Mouse (Mus musculus): ENCODE results near the gene Tmem119.
"Not testable (repeated sequence)": the region's sequence is repeated elsewhere in the genome, so short reads cannot be mapped to it uniquely, and the experiment has no call there.

The Tmem119 gene

GRCm38 (mm10) chr5:113815638-113816152 lies 15.4 kb upstream of the Tmem119 start:
- peak; percentile 53 to 83 for DNase-seq

- DNase-seq, result no peak
Observed at GRCm38 (mm10) chr5:113815041-113815389, 14.7 kb upstream of the Tmem119 start.

DNA sequence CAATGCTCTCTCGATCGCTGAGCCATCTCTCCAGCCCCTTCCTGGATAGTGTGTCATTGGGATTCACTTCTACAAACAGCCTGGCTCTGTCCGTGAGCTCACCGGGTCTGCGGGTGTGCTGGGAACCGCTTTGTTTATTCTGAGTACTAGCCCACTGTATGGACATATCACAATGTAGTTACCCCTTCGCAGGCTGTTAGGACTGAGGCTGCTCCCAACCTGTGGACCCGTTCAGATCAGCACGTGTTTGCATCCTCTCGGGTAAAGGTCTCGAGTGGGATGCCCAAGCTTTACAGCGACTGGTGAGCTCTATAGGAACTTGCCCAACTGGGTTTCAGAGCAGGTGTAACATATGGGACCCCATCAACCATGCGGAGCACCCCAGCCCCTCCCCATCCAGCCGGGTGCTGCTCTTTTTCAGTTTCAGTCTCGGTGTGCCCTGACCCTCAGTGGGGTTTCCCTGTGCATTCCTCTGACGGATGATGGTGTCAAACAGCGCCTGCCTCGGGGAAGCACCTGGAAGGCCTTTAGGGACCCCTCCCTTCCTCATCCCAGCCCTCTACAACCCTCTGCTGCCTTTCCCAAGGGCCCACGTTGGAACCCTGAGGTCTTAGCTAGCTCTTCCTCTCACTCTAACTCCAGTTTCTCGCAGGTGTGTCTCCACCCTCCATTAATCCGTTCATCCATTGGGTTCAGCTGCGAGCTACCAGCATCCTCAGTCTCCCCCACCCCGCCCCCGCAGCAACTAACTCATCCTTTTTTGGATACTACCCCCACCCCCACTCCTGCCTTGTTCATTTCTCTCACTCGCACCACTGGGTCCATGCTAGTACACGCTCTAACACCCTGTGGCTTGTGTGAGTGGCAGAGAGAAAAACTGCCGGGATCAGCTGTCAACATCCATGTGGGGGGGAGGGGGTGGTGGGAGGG lies 14.1 kb upstream of the Tmem119 start:
- no peak for DNase-seq

DNA sequence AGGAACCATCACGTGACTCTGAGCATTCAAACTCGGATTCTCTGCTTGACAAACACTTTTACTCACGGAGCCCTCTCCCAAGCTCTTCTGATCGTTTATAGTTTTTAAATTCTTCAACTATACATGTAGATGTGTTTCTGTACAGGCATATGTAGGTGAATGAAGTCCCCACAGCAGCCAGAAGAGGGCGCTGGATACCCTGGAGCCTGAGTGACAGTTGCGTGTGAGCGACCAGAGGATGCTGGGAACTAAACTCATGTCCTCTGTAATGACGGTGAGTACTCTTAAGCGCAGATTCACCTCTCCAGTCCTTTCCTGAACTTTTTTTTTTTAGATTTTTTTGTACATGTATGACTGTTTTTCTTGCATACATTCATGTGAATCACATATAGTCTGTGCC lies 13.3 kb upstream of the Tmem119 start:
- no peak for DNase-seq

- no peak for DNase-seq
Observed at GRCm38 (mm10) chr5:113812638-113813037, 12.3 kb upstream of the Tmem119 start.

- DNase-seq, result not testable (repeated sequence)
Observed at GRCm38 (mm10) chr5:113811824-113812420, 11.6 kb upstream of the Tmem119 start.

- no peak for DNase-seq
Observed at GRCm38 (mm10) chr5:113810111-113810510, 9.8 kb upstream of the Tmem119 start.

GRCm38 (mm10) chr5:113808177-113808576 lies 7.9 kb upstream of the Tmem119 start:
- no peak for DNase-seq

GRCm38 (mm10) chr5:113807712-113808111 lies 7.4 kb upstream of the Tmem119 start:
- DNase-seq, result no peak

DNA sequence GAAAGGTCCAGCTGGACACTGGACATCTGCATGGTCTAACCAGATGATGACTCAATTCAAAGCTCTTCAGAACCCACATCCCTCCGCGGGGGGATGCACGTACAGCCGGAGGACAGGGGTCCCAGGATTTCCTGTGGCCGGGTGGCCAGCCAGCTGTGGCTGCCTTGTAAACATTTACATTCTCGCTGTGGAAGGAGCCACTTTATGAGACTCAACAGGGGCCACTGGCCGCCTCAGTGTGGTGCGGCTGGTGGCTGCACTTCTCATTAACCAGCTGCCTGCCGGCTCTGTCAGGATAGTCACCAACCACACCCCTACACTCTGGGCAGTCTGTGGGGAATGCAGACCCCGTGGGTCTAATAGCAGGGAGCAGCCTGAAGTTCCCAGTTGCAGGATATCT lies 6.1 kb upstream of the Tmem119 start:
- DNase-seq, result no peak

DNA sequence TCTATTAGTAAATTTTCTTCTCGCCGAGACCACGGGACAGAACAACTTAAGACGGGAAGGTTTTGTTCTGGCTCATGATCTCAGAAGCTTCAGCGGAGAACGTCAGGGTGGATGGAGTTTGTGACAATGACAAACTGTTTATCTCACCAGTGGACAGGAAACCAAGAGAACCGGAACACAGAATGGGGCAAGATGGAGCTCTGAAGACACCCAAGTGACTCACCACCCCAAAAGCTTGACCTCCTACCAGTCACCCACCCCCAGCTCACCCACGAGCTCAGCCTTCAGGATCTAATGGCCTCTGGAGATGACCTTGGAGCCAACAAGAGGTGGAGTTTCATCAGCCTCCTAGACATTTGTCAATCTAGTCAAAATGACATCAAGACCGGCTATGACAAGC lies 5.0 kb upstream of the Tmem119 start:
- no peak for DNase-seq

DNA sequence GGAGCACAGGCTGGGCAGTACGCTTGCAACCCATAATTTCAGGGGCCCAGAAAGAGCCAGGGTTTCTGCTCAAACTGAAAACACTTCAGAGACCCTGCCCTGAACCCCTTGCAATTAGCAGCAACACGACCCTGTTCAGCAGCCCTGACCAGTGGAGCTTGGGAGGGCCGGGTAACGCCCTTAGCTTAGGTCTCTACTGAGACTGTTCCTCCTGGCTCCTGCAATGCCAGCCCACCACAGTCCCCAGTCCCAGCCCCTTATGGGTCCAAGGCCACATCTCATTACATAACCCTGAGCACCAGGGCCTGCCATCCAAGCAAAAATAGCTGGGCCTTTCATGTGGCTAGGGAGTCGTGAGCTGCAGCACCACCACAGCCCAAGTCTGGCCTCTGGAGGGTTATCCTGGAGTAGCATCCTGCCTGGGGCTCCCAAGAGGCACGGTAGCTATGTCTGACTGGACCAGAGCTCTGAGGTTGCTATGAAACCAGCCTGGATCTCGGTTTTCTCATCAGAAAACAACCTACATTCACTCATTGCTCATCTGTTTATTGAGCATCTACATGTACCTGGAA lies 4.2 kb upstream of the Tmem119 start:
- DNase-seq, result no peak

DNA sequence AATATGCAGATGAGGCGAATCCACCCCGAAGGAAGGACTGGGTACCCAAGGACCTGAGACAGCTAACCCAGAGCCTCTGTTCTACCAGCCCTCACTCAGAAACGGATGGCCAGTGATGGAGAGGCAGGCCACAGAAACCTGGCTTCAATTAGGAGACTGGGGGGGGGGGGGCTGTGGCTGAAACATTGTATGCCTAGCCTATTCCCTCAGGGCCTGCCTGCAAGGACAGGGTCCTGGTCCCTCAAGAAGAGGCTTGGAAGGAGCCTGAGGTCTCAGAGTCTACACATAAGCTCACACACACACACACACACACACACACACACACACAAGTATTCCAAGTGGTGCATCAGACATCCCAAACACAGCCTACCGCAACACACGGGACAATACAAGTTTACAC lies 625 bp downstream of the Tmem119 start:
- DNase-seq, result no peak

GRCm38 (mm10) chr5:113798525-113798924 lies 1.8 kb downstream of the Tmem119 start:
- no peak for DNase-seq

DNA sequence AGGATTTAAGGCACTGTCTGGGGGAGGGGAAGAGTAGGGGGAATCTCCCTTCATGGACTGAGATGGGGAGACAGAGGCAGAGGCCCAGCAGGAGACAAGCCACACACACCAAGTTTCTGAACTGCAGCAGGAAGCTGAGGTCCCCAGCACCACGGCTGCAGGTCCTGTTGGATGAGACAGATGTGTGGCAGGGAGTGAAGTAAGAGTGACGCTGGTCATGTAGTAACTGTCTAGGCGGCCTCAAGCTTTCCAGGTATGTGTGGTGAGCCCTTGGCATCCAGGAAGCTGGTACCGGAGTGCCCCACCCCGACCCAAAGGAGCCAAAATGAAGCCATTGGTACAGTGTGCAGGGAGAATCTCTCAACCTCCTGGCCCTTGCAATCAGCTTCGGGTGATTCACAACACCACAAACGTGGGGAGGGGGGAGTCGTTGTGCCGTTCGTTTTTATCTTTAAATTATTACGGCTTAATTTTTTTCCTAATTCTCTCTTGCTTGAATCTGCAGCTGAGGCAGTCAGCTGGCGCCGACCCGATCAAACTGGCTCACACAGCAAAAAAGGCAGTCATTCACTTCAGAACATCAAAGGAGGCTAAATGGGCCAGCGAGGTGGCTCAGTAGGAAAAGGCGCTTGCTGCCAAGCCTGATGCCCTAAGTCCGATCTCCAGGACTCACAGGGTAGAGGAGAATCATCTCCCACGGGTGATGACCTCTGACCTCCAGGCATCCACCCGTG lies 3.0 kb downstream of the Tmem119 start:
- no peak for DNase-seq

- no peak for DNase-seq
Observed at GRCm38 (mm10) chr5:113796401-113797148, 3.7 kb downstream of the Tmem119 start.

- no peak for DNase-seq
Observed at GRCm38 (mm10) chr5:113791197-113792095, 8.9 kb downstream of the Tmem119 start.

- no peak for DNase-seq
Observed at GRCm38 (mm10) chr5:113790453-113791196, 9.7 kb downstream of the Tmem119 start.

GRCm38 (mm10) chr5:113789075-113789788 lies 11.1 kb downstream of the Tmem119 start:
- no peak for DNase-seq

DNA sequence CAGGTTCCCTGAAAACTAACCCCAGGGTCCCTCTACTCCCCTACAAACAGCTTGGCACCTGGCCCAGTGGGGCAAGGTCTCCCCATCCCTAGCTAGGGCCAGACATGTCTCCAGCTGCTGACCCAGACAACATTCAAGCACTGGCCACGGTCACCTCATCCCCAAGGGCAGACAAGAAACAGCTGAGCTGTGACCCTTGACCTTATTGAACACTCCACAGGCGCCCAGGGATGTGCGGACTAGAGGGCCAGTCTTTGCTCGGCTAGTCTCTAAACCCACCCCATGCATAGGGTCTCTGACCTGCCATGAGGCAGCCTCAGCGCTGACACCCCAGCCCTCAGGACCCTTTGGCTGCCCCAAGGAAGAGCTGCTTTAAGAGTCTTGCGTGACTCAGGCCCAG lies 11.7 kb downstream of the Tmem119 start:
- no peak for DNase-seq
